Mouse (Mus musculus) kidney, adult 2 months (tissue): ENCODE measurements around the gene Magi2. TPM values are rescaled to one million over a fixed set of nuclear protein-coding genes. Genes with fewer than 3 reads are reported as not detected.

Experiments
- DNase-seq: peaks from one replicate; pipeline ENCODE4 v3.0.0; 2021
- H3K27ac ChIP-seq: fragments of 200-500 bp; 2 replicates; pipeline ENCODE4 v1.5.1; 2012; ENCODE audit warnings: low read depth, low read length, control low read depth, inconsistent platforms; ENCODE audit not compliant: insufficient read depth
- H3K27me3 ChIP-seq: fragments of 200-500 bp; replicated peaks from 2 replicates; pipeline ENCODE4 v1.6.1; 2012; ENCODE audit warnings: mild to moderate bottlenecking, moderate library complexity, low read length, inconsistent platforms; ENCODE audit not compliant: control insufficient read depth, insufficient read depth
- H3K36me3 ChIP-seq: fragments of 200-500 bp; 2 replicates; pipeline ENCODE4 v1.6.1; 2012; ENCODE audit warnings: mild to moderate bottlenecking, moderate library complexity, low read length, inconsistent platforms; ENCODE audit not compliant: control insufficient read depth, insufficient read depth
- H3K4me1 ChIP-seq: fragments of 200-500 bp; 2 replicates; pipeline ENCODE4 v1.6.1; 2011; ENCODE audit warnings: low read length; ENCODE audit not compliant: control insufficient read depth, insufficient read depth
- H3K4me3 ChIP-seq: fragments of 200-500 bp; 2 replicates; pipeline ENCODE4 v1.5.1; 2011; ENCODE audit warnings: mild to moderate bottlenecking, low read depth, low read length, control low read depth; ENCODE audit not compliant: insufficient read depth
- CTCF ChIP-seq: fragments of 200-500 bp; conservative IDR thresholded peaks from 2 replicates; pipeline ENCODE4 v1.5.1; 2011; ENCODE audit warnings: low read depth, mild to moderate bottlenecking, control low read depth, low read length, moderate library complexity, mixed read lengths; ENCODE audit not compliant: insufficient read depth, insufficient read length
- POLR2A ChIP-seq: fragments of 200-500 bp; IDR thresholded peaks from one replicate; pipeline ENCODE4 v1.6.1; 2011; ENCODE audit warnings: low read depth, low read length, control low read depth
- WGBS: fragments of 180-500 bp; shearing (Covaris S2); methylation state at CpG from one replicate; pipeline ENCODE4 v1.1.7; 2018; 5-methylcytosine and 5-hydroxymethylcytosine counted together
- polyA plus RNA-seq: library from polyadenylated mRNA; depleted of rRNA; stranded (reverse); fragments of >200 nt; gene quantifications from 2 replicates; pipeline ENCODE4 v1.2.3, GENCODE M21; 2012

Magi2 gene
- polyA plus RNA-seq, 1 experiment = 6.1 TPM

DNA sequence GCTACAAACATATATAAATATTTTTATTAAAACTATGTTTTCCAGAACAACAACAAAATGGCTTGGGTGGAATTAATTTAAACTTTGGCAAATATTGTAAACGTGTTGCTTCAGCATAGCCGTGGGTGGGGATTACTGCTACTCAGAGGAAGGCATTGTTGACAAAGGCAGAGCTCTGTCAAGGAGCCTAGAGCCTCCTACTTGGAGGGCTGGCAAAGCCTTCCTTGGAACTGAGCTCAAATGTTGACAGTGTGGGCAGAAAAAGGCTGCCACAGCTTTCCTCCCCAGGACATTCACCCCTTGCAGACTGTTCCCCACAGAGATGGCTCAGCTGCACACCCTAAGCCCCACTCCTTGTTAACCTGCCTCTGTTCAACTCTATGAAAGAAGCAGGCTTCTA is 1526.3 kb downstream of the Magi2 start:
- H3K4me3 ChIP-seq = no peak overlapping the region

DNA sequence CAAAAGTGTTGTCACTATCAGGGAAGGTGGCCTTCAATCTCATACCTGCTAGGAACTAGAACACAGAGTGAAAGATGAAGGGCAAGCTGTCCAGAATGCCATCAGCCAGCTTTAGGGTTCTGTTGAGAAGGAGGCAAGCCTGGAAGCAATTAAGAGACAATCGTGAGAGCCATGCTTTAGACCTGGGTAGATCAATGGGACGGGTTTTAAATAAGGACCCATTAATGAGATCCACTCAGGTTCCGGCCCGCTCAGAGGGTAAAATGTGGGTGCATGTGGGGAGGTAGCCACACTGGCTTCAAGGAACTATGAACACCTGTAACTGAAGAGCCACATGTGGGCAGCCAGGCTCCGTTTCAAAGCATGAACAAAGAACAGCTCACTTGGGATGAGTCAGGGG is 1527.1 kb downstream of the Magi2 start:
- Histone ChIP-seq H3K27ac (no peak overlapping the region), H3K4me3 (no peak overlapping the region), H3K4me1 (no peaks in the 10 kb centered on the region), H3K27me3 (no peaks in the 10 kb centered on the region), H3K36me3 (no peaks in the 10 kb centered on the region)
- no peak for DNase-seq
- TF ChIP-seq POLR2A (no peak), CTCF (no peak)
- WGBS = 72% methylated on average over 5 of the region's 5 CpGs

More for the DNA sequence above, 1526.3 kb downstream of the Magi2 start:
- DNase-seq = no peak
- H3K4me1 ChIP-seq = no peaks in the 10 kb centered on the region
- H3K27ac ChIP-seq = no peak overlapping the region
- WGBS = 63% methylated on average over 2 of the region's 2 CpGs
- no peaks in the 10 kb centered on the region for H3K36me3 ChIP-seq
- H3K27me3 ChIP-seq = no peaks in the 10 kb centered on the region
- no peak for TF ChIP-seq POLR2A
- no peak for TF ChIP-seq CTCF
